Mouse (Mus musculus) testis, adult 2 months (tissue): ENCODE data around the gene 1600012H06Rik. TPM values are rescaled to one million over a fixed set of nuclear protein-coding genes. Genes with fewer than 3 reads are reported as not detected.
"Not testable (repeated sequence)": the region's sequence is repeated elsewhere in the genome, so short reads cannot be mapped to it uniquely, and the experiment has no call there.

Experiments
- H3K27ac ChIP-seq: fragments of 200-500 bp; 2 replicates; pipeline ENCODE4 v1.5.1; 2012; ENCODE audit warnings: low read depth, low read length; ENCODE audit not compliant: control insufficient read depth, insufficient read depth
- H3K27me3 ChIP-seq: fragments of 200-500 bp; 2 replicates; pipeline ENCODE4 v1.6.1; 2012; ENCODE audit warnings: mild to moderate bottlenecking, low read length, moderate library complexity; ENCODE audit not compliant: control insufficient read depth, insufficient read depth
- H3K36me3 ChIP-seq: fragments of 200-500 bp; 2 replicates; pipeline ENCODE4 v1.6.1; 2012; ENCODE audit warnings: mild to moderate bottlenecking, low read length; ENCODE audit not compliant: control insufficient read depth, insufficient read depth
- H3K4me1 ChIP-seq: fragments of 200-500 bp; 2 replicates; pipeline ENCODE4 v1.6.1; 2012; ENCODE audit warnings: low read length; ENCODE audit not compliant: control insufficient read depth, insufficient read depth
- H3K4me3 ChIP-seq: fragments of 200-500 bp; 2 replicates; pipeline ENCODE4 v1.5.1; 2012; ENCODE audit warnings: low read depth, mild to moderate bottlenecking, low read length, moderate library complexity, mixed read lengths; ENCODE audit not compliant: control insufficient read depth
- CTCF ChIP-seq: fragments of 200-500 bp; IDR thresholded peaks from 2 replicates; pipeline ENCODE4 v1.5.1; 2012; ENCODE audit warnings: low read depth, mild to moderate bottlenecking, inconsistent platforms, low read length, moderate library complexity; ENCODE audit not compliant: control insufficient read depth, insufficient read depth, insufficient replicate concordance
- POLR2A ChIP-seq: fragments of 200-500 bp; IDR thresholded peaks from 2 replicates; pipeline ENCODE4 v1.6.1; 2012; ENCODE audit warnings: low read depth, mild to moderate bottlenecking, inconsistent platforms, low read length, moderate library complexity; ENCODE audit not compliant: control insufficient read depth
- polyA plus RNA-seq: library from polyadenylated mRNA; depleted of rRNA; stranded (reverse); fragments of >200 nt; gene quantifications from 2 replicates; pipeline ENCODE4 v1.2.3, GENCODE M21; 2012

1600012H06Rik gene
- polyA plus RNA-seq, 1 experiment = 13.8 TPM

DNA sequence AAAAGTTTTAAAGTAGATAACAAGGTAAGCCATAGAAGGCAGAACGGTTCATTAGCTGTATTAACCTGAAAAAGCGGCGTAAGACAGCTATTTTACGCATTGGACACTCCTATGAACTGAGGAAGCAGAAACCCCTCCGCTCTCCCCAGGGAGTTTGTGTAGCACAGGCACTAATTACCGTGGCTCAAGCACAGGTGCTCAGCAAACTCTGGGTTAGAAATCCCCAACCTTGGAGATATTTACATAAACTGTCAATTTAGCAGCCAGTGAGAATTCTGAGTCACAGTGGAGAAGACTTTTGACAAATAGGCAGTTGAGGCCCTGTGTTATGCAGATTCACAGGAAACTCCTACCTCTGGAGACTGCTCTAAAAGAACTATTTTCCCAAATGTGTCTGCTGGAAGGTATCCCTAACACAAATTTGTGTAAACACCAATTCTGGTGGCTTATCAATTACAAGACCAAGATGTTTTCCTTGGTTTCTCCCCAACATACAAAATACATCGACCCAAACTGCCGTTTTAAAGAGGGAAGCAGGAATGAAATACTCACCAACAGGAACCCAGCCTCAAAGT is 15.3 kb upstream of the 1600012H06Rik start:
- Histone ChIP-seq H3K4me3 (no peak overlapping the region), H3K27me3 (no peaks in the 10 kb centered on the region), H3K36me3 (no peaks in the 10 kb centered on the region; the same call in 1 of the 2 replicates), H3K27ac (no peak overlapping the region), H3K4me1 (no peaks in the 10 kb centered on the region)
- TF ChIP-seq POLR2A (no peak), CTCF (no peak)

DNA sequence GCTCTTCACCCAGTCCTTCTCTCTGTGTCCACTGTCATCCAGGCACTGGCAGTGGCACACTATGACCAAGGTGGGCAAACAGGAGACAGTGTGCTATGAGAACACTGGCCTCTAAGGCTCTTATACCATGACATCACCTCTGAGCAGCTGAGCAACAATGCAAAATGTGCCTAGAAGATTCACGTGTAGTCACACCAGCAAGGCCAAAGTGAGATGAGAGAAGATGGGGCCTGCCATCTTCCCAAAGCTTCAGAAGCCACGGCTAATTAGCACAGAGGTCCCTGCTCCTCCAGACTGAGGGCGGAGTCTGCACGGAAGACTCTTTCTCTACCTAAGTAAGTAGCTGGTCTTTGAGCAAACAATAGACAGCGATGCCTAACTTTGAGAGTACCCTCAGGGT is 14.4 kb upstream of the 1600012H06Rik start:
- Histone ChIP-seq H3K36me3 (no peaks in the 10 kb centered on the region; the same call in 1 of the 2 replicates), H3K4me1 (no peaks in the 10 kb centered on the region), H3K27ac (no peak overlapping the region), H3K27me3 (no peaks in the 10 kb centered on the region), H3K4me3 (no peak overlapping the region)
- TF ChIP-seq CTCF = no peak
- TF ChIP-seq POLR2A = no peak

DNA sequence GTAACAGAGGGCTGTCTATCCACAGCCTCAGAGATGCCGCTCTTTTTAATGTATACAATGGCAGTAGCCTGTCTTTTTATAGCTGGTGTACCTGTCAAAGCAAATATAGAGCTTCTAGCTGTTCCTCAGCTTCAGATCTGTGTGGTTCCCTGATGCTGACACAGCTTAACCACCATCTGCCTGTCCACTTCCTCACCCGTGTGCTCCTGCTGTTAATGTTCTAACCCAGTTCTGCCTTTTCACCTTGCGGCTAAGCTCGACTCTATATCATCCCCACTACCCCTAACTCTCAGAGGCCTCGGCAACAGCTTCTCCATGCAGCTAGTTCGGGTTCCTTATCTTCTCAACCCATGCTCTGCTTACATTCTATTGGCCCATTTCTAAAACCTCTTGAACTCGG is 12.3 kb upstream of the 1600012H06Rik start:
- Histone ChIP-seq H3K27me3 (no peaks in the 10 kb centered on the region), H3K4me3 (no peak overlapping the region), H3K36me3 (no peaks in the 10 kb centered on the region; the same call in 1 of the 2 replicates), H3K27ac (no peak overlapping the region), H3K4me1 (peaks cover 8% of the 10 kb centered on the region)
- TF ChIP-seq POLR2A (no peak), CTCF (no peak)

DNA sequence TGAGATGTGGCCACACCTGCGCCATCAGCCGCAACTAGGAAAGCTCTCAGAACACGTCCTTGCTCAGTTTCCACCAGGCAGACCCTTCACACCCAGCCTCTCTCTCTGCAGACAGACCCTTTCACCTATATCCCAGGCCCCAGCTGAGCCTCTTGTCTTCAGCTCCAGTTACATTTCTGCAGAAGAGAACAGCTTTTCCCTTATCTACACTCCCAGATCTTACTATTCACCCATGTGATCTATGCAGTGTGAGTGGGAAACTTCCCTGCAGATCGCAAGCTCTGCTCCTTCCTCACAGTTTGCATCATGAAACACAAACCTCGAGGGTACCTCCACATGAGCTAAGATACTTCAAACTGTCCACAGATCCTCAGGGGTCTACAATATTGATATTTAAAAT is 11.5 kb upstream of the 1600012H06Rik start:
- H3K4me3 ChIP-seq = no peak overlapping the region

DNA sequence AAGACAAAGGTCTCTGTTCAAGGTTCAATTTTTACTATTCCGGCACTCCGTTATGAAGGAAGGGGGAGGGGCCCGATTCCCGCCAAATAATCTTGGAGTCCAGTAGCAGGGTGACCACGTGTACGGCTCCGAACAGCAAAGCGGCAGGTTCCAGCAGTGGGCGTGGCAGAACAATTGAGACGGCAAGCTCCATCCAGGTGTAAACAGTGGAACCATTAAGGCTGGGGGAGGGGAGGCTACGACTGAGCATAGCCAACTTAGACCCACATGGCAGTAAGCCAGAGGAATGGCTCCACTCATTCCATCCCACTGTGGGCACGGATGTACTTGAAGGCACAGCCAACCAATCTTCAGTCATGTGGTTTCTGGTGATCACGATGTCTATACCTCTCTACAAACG is 7.7 kb upstream of the 1600012H06Rik start:
- H3K4me3 ChIP-seq = peak overlapping the region; percentile 44
- H3K27me3 ChIP-seq, H3K36me3 ChIP-seq, H3K27ac ChIP-seq, H3K4me1 ChIP-seq: not testable (repeated sequence)

More for the DNA sequence above, 11.5 kb upstream of the 1600012H06Rik start:
- Histone ChIP-seq H3K4me1 (peaks cover 8% of the 10 kb centered on the region), H3K36me3 (no peaks in the 10 kb centered on the region; the same call in 1 of the 2 replicates), H3K27me3 (no peaks in the 10 kb centered on the region), H3K27ac (no peak overlapping the region)
- TF ChIP-seq CTCF (no peak), POLR2A (no peak)

DNA sequence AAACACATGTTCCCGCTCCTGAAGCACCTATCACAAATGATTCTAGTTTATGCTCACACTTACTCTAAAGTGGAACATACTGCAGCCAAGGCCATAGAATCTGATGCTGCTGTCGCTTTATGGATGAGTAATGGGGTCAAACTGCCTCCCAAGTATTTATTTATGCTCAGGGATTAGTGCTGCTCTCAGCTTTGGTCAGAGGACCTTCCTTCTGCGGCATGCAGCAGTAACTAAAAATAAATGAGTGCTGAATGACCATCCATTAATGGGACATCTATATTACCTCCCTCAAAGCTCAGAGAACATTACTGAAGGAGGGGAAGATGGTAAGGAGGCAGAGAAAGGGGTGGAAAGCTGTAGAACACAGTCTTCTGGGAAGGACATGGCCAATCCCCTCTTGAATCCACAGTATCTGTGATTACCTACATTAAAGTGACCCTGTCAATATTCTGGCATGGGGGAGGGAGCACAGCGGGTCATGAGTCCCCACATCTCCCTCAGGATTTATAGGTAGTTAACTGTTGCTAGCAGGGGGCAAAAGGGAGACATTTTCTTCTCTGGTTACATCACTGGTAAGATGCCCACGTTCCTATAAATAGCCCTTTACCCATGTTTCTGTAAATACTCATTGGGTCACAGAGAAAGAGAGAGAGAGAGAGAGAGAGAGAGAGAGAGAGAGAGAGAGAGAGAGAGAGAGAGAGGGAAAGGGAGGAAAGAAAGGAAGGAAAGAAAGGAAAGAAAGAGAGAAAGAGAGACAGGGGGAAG is 7.0 kb upstream of the 1600012H06Rik start:
- no peaks in the 10 kb centered on the region for H3K36me3 ChIP-seq

DNA sequence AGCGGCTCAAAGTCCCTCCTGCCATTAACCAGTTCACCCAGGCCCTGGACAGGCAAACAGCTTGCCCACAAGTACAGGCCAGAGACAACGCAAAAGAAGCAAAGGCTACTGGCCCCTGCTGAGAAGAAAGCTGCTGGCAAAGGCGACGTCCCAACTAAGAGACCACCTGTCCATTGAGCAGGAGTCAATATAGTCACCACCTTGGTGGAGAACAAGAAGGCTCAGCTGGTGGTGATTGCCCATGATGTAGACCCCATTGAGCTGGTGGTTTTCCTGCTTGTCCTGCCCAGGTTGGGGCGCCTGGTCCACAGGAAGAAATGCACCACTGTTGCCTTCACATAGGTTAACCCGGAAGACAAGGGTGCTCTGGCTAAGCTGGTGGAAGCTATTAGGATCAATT is 803 bp upstream of the 1600012H06Rik start:
- H3K27me3 ChIP-seq, H3K27ac ChIP-seq, H3K4me1 ChIP-seq, H3K36me3 ChIP-seq: not testable (repeated sequence)
- H3K4me3 ChIP-seq = peak overlapping the region; percentile 89

More for the DNA sequence above, 7.0 kb upstream of the 1600012H06Rik start:
- TF ChIP-seq CTCF (no peak), POLR2A (no peak)
- Histone ChIP-seq H3K27ac (no peak overlapping the region), H3K4me1 (peaks cover 8% of the 10 kb centered on the region), H3K4me3 (peak overlapping the region; percentile 2; the same call in 1 of the 2 replicates), H3K27me3 (no peaks in the 10 kb centered on the region)

DNA sequence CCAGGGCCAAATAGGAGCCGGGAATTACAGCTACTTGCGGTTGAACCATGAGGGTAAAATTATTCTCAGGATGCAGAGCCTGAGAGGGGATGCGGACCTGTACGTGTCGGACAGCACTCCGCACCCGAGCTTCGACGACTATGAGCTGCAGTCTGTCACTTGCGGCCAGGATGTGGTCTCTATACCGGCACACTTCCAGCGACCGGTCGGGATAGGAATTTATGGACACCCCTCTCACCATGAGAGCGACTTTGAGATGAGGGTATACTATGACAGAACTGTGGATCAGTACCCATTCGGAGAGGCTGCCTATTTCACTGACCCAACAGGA is 710 bp downstream of the 1600012H06Rik start:
- no peaks in the 10 kb centered on the region; the same call in 1 of the 2 replicates for H3K36me3 ChIP-seq
- H3K27me3 ChIP-seq = no peaks in the 10 kb centered on the region
- H3K4me3 ChIP-seq = peak overlapping the region; percentile 89
- H3K4me1 ChIP-seq = peaks cover 5% of the 10 kb centered on the region; the same call in 1 of the 2 replicates
- TF ChIP-seq CTCF (no peak), POLR2A (no peak)
- peak overlapping the region; percentile 84 for H3K27ac ChIP-seq
